Mouse (Mus musculus) CD4-positive, CD25-positive, alpha-beta regulatory T cell, adult 2 months (primary cell): ENCODE results near the gene Hoxd3.

ENCODE experiments used
- DNase-seq: peaks from one replicate; pipeline ENCODE4 v3.0.0-alpha.2; 2012; ENCODE audit warnings: low read depth, low spot score

The Hoxd3 gene

GRCm38 (mm10) chr2:74795531-74795930 is 83.8 kb downstream of the Hoxd3 start:
- no peak for DNase-seq
